Mouse (Mus musculus) liver, adult 2 months (tissue): ENCODE measurements at regions not wholly inside any gene's neighbourhood (a gene's known extent, or its start where the extent isn't known, plus 50 kb on each side); places are given as distances from the start of the nearest gene placed in this dataset.

ENCODE experiments used
- CTCF ChIP-seq: fragments of 200-500 bp; IDR thresholded peaks from 2 replicates; pipeline ENCODE4 v1.5.1; 2011; ENCODE audit warnings: low read depth, low read length, control low read depth
- POLR2A ChIP-seq: fragments of 200-500 bp; IDR thresholded peaks from 2 replicates; pipeline ENCODE4 v1.6.1; 2011; ENCODE audit warnings: low read length, control low read depth; ENCODE audit not compliant: insufficient read depth; ENCODE audit errors: extremely low read depth

- no peak for TF ChIP-seq CTCF
- TF ChIP-seq POLR2A: no peak
Measured at GRCm38 (mm10) chr1:47094498-47094897, 201.8 kb upstream of the Slc39a10 start.
